ENCODE assay signal across 8 mouse cellular contexts in the genomic region with DNA sequence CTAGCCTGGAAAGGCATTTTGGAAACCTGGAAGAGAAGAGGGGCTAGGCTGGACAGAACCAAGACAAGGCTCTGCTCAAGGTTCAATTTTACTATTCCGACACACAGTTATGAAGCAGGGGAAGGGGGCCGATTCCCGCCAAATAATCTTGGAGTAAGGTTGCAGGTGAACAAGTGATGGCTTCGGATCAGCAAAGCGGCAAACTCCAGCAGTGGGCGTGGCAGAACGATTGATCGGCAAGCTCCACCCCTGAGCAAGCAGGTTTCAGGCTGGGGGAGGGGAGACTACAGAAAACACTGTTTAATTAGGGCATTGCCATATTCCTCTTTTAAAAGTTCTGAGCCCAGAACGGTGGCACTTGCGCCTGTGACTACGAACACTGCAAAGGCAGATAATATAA.
DNase-seq lines count a peak whose midpoint lies in the region; ATAC-seq and TF ChIP-seq lines count a peak whose summit lies in the region.
"Not testable (repeated sequence)": the region's sequence is repeated elsewhere in the genome, so short reads cannot be mapped to it uniquely, and the experiment has no call there.

No protein-coding gene starts in this region.

- H3K4me2 ChIP-seq in forebrain, embryonic 15.5 days (replicated peaks): peak overlapping the region; percentile 98
- H3K4me2 ChIP-seq in kidney, embryonic 14.5 days (replicated peaks; ENCODE audit: low read depth, low read length): peak overlapping the region; percentile 97
- H3K4me2 ChIP-seq in limb, embryonic 14.5 days (replicated peaks; ENCODE audit: low read depth, low read length, severe bottlenecking): peak overlapping the region; percentile 98; the same call in 1 of the 2 replicates
- H3K4me2 ChIP-seq in midbrain, embryonic 15.5 days: peak overlapping the region; percentile 96

- DNase-seq in ES-CJ7 (ENCODE audit: low read depth, low spot score): peak; percentile 57
- DNase-seq in embryonic facial prominence, embryonic 10.5 days (ENCODE audit: low spot score): peak; percentile 40
- peak; percentile 15 for DNase-seq in hindbrain, embryonic 10.5 days (ENCODE audit: low spot score)
- not testable (repeated sequence) for DNase-seq in limb, embryonic 14.5 days (ENCODE audit: low spot score)
- peak; percentile 1 for DNase-seq in retina, postnatal 1 day

- H3K36me3 ChIP-seq in embryonic facial prominence, embryonic 10.5 days (replicated peaks); forebrain, embryonic 15.5 days; hindbrain, embryonic 10.5 days; kidney, embryonic 14.5 days (ENCODE audit: control insufficient read depth, insufficient read depth, low read length); limb, embryonic 14.5 days (ENCODE audit: control insufficient read depth, insufficient read depth, low read length); midbrain, embryonic 15.5 days (replicated peaks): not testable (repeated sequence)

- WGBS in embryonic facial prominence, embryonic 10.5 days: 7% methylated on average over 11 of the region's 11 CpGs
- WGBS in forebrain, embryonic 15.5 days: 4% methylated on average over 11 of the region's 11 CpGs
- 9% methylated on average over 11 of the region's 11 CpGs for WGBS in hindbrain, embryonic 10.5 days
- 8% methylated on average over 11 of the region's 11 CpGs for whole genome bisulfite sequencing in kidney, embryonic 14.5 days
- WGBS in limb, embryonic 14.5 days: 6% methylated on average over 11 of the region's 11 CpGs
- 10% methylated on average over 11 of the region's 11 CpGs for WGBS in midbrain, embryonic 15.5 days

- not testable (repeated sequence) for TF ChIP-seq POLR2A in limb, embryonic 14.5 days (IDR thresholded peaks at IDR 0.05; ENCODE audit: borderline replicate concordance, extremely low read depth, insufficient read depth, insufficient read length)

- H3K27me3 ChIP-seq in embryonic facial prominence, embryonic 10.5 days (replicated peaks; ENCODE audit: low read depth, poor library complexity, severe bottlenecking): peaks cover 54% of the 10 kb centered on the region
- peaks cover 24% of the 10 kb centered on the region for H3K27me3 ChIP-seq in forebrain, embryonic 15.5 days
- peaks cover 59% of the 10 kb centered on the region for H3K27me3 ChIP-seq in hindbrain, embryonic 10.5 days (ENCODE audit: insufficient read depth, poor library complexity, severe bottlenecking)
- peaks cover 34% of the 10 kb centered on the region for H3K27me3 ChIP-seq in kidney, embryonic 14.5 days (ENCODE audit: control insufficient read depth, insufficient read depth, low read length)
- peaks cover 32% of the 10 kb centered on the region for H3K27me3 ChIP-seq in limb, embryonic 14.5 days (ENCODE audit: control insufficient read depth, insufficient read depth, low read length)
- peaks cover 13% of the 10 kb centered on the region for H3K27me3 ChIP-seq in midbrain, embryonic 15.5 days (replicated peaks)

- H3K27ac ChIP-seq in embryonic facial prominence, embryonic 10.5 days (replicated peaks); forebrain, embryonic 15.5 days (replicated peaks); hindbrain, embryonic 10.5 days; kidney, embryonic 14.5 days (ENCODE audit: low read depth, low read length); limb, embryonic 14.5 days (replicated peaks; ENCODE audit: low read depth, low read length); midbrain, embryonic 15.5 days: not testable (repeated sequence)

- H3K4me3 ChIP-seq in embryonic facial prominence, embryonic 10.5 days: peak overlapping the region; percentile 72
- H3K4me3 ChIP-seq in forebrain, embryonic 15.5 days: peak overlapping the region; percentile 82
- peak overlapping the region; percentile 71 for H3K4me3 ChIP-seq in hindbrain, embryonic 10.5 days
- peak overlapping the region; percentile 57 for H3K4me3 ChIP-seq in kidney, embryonic 14.5 days (ENCODE audit: low read length)
- H3K4me3 ChIP-seq in limb, embryonic 14.5 days (replicated peaks; ENCODE audit: low read length): peak overlapping the region; percentile 58; the same call in 1 of the 2 replicates
- H3K4me3 ChIP-seq in midbrain, embryonic 15.5 days: peak overlapping the region; percentile 71

- H3K4me1 ChIP-seq in embryonic facial prominence, embryonic 10.5 days: peaks cover 15% of the 10 kb centered on the region
- H3K4me1 ChIP-seq in forebrain, embryonic 15.5 days: peaks cover 13% of the 10 kb centered on the region
- peaks cover 18% of the 10 kb centered on the region; the same call in 1 of the 2 replicates for H3K4me1 ChIP-seq in hindbrain, embryonic 10.5 days (replicated peaks)
- not testable (repeated sequence) for H3K4me1 ChIP-seq in kidney, embryonic 14.5 days (ENCODE audit: control insufficient read depth, insufficient read depth, low read length); limb, embryonic 14.5 days (ENCODE audit: control insufficient read depth, insufficient read depth, low read length)
- H3K4me1 ChIP-seq in midbrain, embryonic 15.5 days: peaks cover 14% of the 10 kb centered on the region

- not testable (repeated sequence) for ATAC-seq in forebrain, embryonic 15.5 days (replicated peaks); kidney, embryonic 14.5 days (ENCODE audit: low FRiP score, low TSS enrichment); limb, embryonic 14.5 days (ENCODE audit: low FRiP score, low read depth); midbrain, embryonic 15.5 days (replicated peaks)

- H3K9ac ChIP-seq in forebrain, embryonic 15.5 days (replicated peaks); kidney, embryonic 14.5 days (ENCODE audit: low read depth, low read length); limb, embryonic 14.5 days (ENCODE audit: low read depth, low read length, severe bottlenecking); midbrain, embryonic 15.5 days: not testable (repeated sequence)

- not testable (repeated sequence) for H3K9me3 ChIP-seq in embryonic facial prominence, embryonic 10.5 days; forebrain, embryonic 15.5 days; hindbrain, embryonic 10.5 days; kidney, embryonic 14.5 days (ENCODE audit: control insufficient read depth, low read length); limb, embryonic 14.5 days (ENCODE audit: control insufficient read depth, low read length); midbrain, embryonic 15.5 days
